Mouse (Mus musculus) CH12.LX (cell line): Measurements from ENCODE around the gene Neurl1a. TPM values are rescaled to one million over a fixed set of nuclear protein-coding genes. Genes with fewer than 3 reads are reported as not detected.

Source experiments
- DNase-seq: peaks from one replicate; pipeline ENCODE4 v3.0.0-alpha.2; 2013; ENCODE audit errors: extremely low read depth
- H3K27ac ChIP-seq: 2 replicates; pipeline ENCODE4 v1.5.1; 2012; ENCODE audit warnings: low read depth, mild to moderate bottlenecking, control low read depth, moderate library complexity; ENCODE audit not compliant: insufficient read depth
- H3K27me3 ChIP-seq: replicated peaks from 2 replicates; pipeline ENCODE3; 2012; ENCODE audit warnings: inconsistent platforms
- H3K36me3 ChIP-seq, 2 experiments: replicated peaks in 1 of 2; 2 replicates each; pipeline versions ENCODE3 to v1.6.1; 2012; ENCODE audit warnings: inconsistent platforms in 1 of 2, low read length in 1 of 2, mild to moderate bottlenecking in 1 of 2, mixed read lengths in 1 of 2, moderate library complexity in 1 of 2; ENCODE audit not compliant: control insufficient read depth in 1 of 2, insufficient read depth in 1 of 2
- H3K4me1 ChIP-seq, 2 experiments: 2 replicates each; pipeline ENCODE4 v1.6.1; 2012; ENCODE audit warnings: inconsistent platforms in 1 of 2, moderate library complexity in 1 of 2; ENCODE audit not compliant: insufficient read depth in 2 of 2, control insufficient read depth in 1 of 2
- H3K4me2 ChIP-seq: 2 replicates; pipeline ENCODE4 v1.6.1; 2012; ENCODE audit warnings: low read depth, mild to moderate bottlenecking, control low read depth; ENCODE audit not compliant: poor library complexity, insufficient read depth, severe bottlenecking
- H3K4me3 ChIP-seq, 3 experiments: fragments of 150-350 bp in 1 of 3; sonication (generic) in 1 of 3; replicated peaks in 1 of 3; 2 replicates each; pipeline versions ENCODE3 to v1.5.1; 2011 to 2012; ENCODE audit warnings: low read depth in 2 of 3, low read length in 2 of 3, mild to moderate bottlenecking in 2 of 3, moderate library complexity in 2 of 3, control low read depth in 1 of 3, improper control_type of control experiment in 1 of 3, inconsistent platforms in 1 of 3, mixed read lengths in 1 of 3; ENCODE audit not compliant: poor library complexity in 1 of 3
- H3K79me2 ChIP-seq: replicated peaks from 2 replicates; pipeline ENCODE4 v1.6.1; 2012; ENCODE audit warnings: mild to moderate bottlenecking, moderate library complexity; ENCODE audit not compliant: control insufficient read depth, poor library complexity, insufficient read depth, severe bottlenecking; ENCODE audit errors: extremely low read depth
- H3K9ac ChIP-seq: 2 replicates; pipeline ENCODE4 v1.6.1; 2012; ENCODE audit warnings: low read depth, mild to moderate bottlenecking, control low read depth, moderate library complexity; ENCODE audit not compliant: insufficient read depth
- H3K9me3 ChIP-seq: replicated peaks from 2 replicates; pipeline ENCODE3; 2012; ENCODE audit warnings: low read length, inconsistent platforms, mixed read lengths
- CTCF ChIP-seq, 2 experiments: IDR thresholded peaks in 1 of 2; conservative IDR thresholded peaks in 1 of 2; 2 replicates each; pipeline ENCODE4 v1.5.1; 2011 to 2012; ENCODE audit warnings: low read depth in 2 of 2, low read length in 2 of 2, improper control_type of control experiment in 1 of 2, inconsistent platforms in 1 of 2, mild to moderate bottlenecking in 1 of 2, moderate library complexity in 1 of 2
- E2F4 ChIP-seq: IDR thresholded peaks from 2 replicates; pipeline ENCODE4 v1.6.1; 2011; ENCODE audit warnings: low read depth, low read length, improper control_type of control experiment; ENCODE audit not compliant: insufficient replicate concordance
- EP300 ChIP-seq: IDR thresholded peaks from 2 replicates; pipeline ENCODE4 v1.6.1; 2011; ENCODE audit warnings: low read length, improper control_type of control experiment
- ETS1 ChIP-seq: conservative IDR thresholded peaks from 2 replicates; pipeline ENCODE4 v1.6.1; 2012; ENCODE audit warnings: low read depth, mild to moderate bottlenecking, inconsistent platforms, low read length, improper control_type of control experiment, moderate library complexity
- GABPA ChIP-seq: IDR thresholded peaks from 2 replicates; pipeline ENCODE4 v1.6.1; 2012; ENCODE audit warnings: low read depth, low read length, improper control_type of control experiment, inconsistent platforms; ENCODE audit not compliant: insufficient replicate concordance
- HCFC1 ChIP-seq: IDR thresholded peaks from 2 replicates; pipeline ENCODE4 v1.6.1; 2012; ENCODE audit warnings: low read depth, mild to moderate bottlenecking, inconsistent platforms, low read length, improper control_type of control experiment
- JUN ChIP-seq: IDR thresholded peaks from 2 replicates; pipeline ENCODE4 v1.6.1; 2011; ENCODE audit warnings: low read depth, mild to moderate bottlenecking, low read length, improper control_type of control experiment, moderate library complexity; ENCODE audit not compliant: insufficient read depth
- JUND ChIP-seq: conservative IDR thresholded peaks from 2 replicates; pipeline ENCODE4 v1.6.1; 2011; ENCODE audit warnings: low read depth, low read length, improper control_type of control experiment
- MAFK ChIP-seq: IDR thresholded peaks from 2 replicates; pipeline ENCODE4 v1.6.1; 2011; ENCODE audit warnings: low read length, improper control_type of control experiment; ENCODE audit not compliant: insufficient replicate concordance
- MAX ChIP-seq: IDR thresholded peaks from 2 replicates; pipeline ENCODE4 v1.6.1; 2011; ENCODE audit warnings: low read length, improper control_type of control experiment
- MAZ ChIP-seq: IDR thresholded peaks from 2 replicates; pipeline ENCODE4 v1.6.1; 2012; ENCODE audit warnings: low read depth, mild to moderate bottlenecking, inconsistent platforms, low read length, improper control_type of control experiment, moderate library complexity
- MEF2A ChIP-seq: IDR thresholded peaks from 2 replicates; pipeline ENCODE4 v1.6.1; 2014; ENCODE audit warnings: low read depth, mild to moderate bottlenecking, inconsistent platforms, low read length, improper control_type of control experiment, borderline replicate concordance
- MXI1 ChIP-seq: IDR thresholded peaks from 2 replicates; pipeline ENCODE4 v1.6.1; 2011; ENCODE audit warnings: mild to moderate bottlenecking, low read depth, low read length, improper control_type of control experiment
- MYC ChIP-seq: IDR thresholded peaks from 2 replicates; pipeline ENCODE4 v1.6.1; 2011; ENCODE audit warnings: low read depth, mild to moderate bottlenecking, improper control_type of control experiment, low read length
- NELFE ChIP-seq: IDR thresholded peaks from 2 replicates; pipeline ENCODE4 v1.6.1; 2011; ENCODE audit warnings: low read depth, low read length, improper control_type of control experiment
- NRF1 ChIP-seq: IDR thresholded peaks from 2 replicates; pipeline ENCODE4 v1.6.1; 2014; ENCODE audit warnings: low read depth, mild to moderate bottlenecking, inconsistent platforms, low read length, improper control_type of control experiment, moderate library complexity
- POLR2A ChIP-seq: IDR thresholded peaks from 2 replicates; pipeline ENCODE4 v1.6.1; 2011; ENCODE audit warnings: low read depth, mild to moderate bottlenecking, improper control_type of control experiment, low read length
- POLR2AphosphoS2 ChIP-seq: IDR thresholded peaks from 2 replicates; pipeline ENCODE4 v1.6.1; 2011; ENCODE audit warnings: low read depth, low read length, improper control_type of control experiment
- RAD21 ChIP-seq: IDR thresholded peaks from 2 replicates; pipeline ENCODE4 v1.6.1; 2011; ENCODE audit warnings: low read depth, mild to moderate bottlenecking, low read length, improper control_type of control experiment, moderate library complexity
- SMC3 ChIP-seq: IDR thresholded peaks from 2 replicates; pipeline ENCODE4 v1.6.1; 2011; ENCODE audit warnings: low read depth, low read length, improper control_type of control experiment
- TBP ChIP-seq: conservative IDR thresholded peaks from 2 replicates; pipeline ENCODE4 v1.6.1; 2011; ENCODE audit warnings: low read depth, low read length, improper control_type of control experiment
- UBTF ChIP-seq: IDR thresholded peaks from 2 replicates; pipeline ENCODE4 v1.6.1; 2012; ENCODE audit warnings: low read depth, mild to moderate bottlenecking, inconsistent platforms, low read length, improper control_type of control experiment, moderate library complexity
- USF1 ChIP-seq: IDR thresholded peaks from 2 replicates; pipeline ENCODE4 v1.6.1; 2014; ENCODE audit warnings: low read depth, mild to moderate bottlenecking, inconsistent platforms, low read length, improper control_type of control experiment
- USF2 ChIP-seq: conservative IDR thresholded peaks from 2 replicates; pipeline ENCODE4 v1.6.1; 2011; ENCODE audit warnings: low read depth, low read length, improper control_type of control experiment
- ZMIZ1 ChIP-seq: IDR thresholded peaks from 2 replicates; pipeline ENCODE4 v1.6.1; 2012; ENCODE audit warnings: low read depth, mild to moderate bottlenecking, inconsistent platforms, low read length, improper control_type of control experiment
- dilution Hi-C: fragments of 300-500 bp; cut with MboI; formaldehyde crosslinking; loops from 2 replicates; pipeline ENCODE4 v1.14.3; 2020; ENCODE audit warnings: low sequenced_read_pairs; ENCODE audit not compliant: extremely low pct_unique_long_range_greater_than_20kb, extremely low pct_ligation_motif_present
- in situ Hi-C: fragments of 300-500 bp; cut with MboI; formaldehyde crosslinking; loops from 3 replicates; pipeline ENCODE4 v1.14.3; 2019; ENCODE audit warnings: low sequenced_read_pairs, low pct_ligation_motif_present, low pct_unique_long_range_greater_than_20kb, mixed read lengths
- polyA plus RNA-seq: library from polyadenylated mRNA; unstranded; fragments of >175 nt; gene quantifications from 2 replicates; pipeline ENCODE4 v1.2.1, GENCODE M21; 2012; ENCODE audit warnings: low read depth; ENCODE audit not compliant: insufficient read length
- total RNA-seq, 2 experiments: library from RNA; depleted of rRNA; stranded (reverse); fragments of 300-350 nt in 1 of 2; fragments of >200 nt in 1 of 2; gene quantifications; 2 replicates each; pipeline ENCODE4 v1.2.3; 2012 to 2014

The Neurl1a gene
- total and polyA plus RNA-seq, 3 experiments, result 0.05 to 0.13 TPM; not detected in 1

GRCm38 (mm10) chr19:47192158-47192557 lies 13.5 kb downstream of the Neurl1a start:
- TF ChIP-seq TBP (no peak), POLR2AphosphoS2 (no peak), JUN (no peak)
- peaks cover 33% of the 10 kb centered on the region for H3K27me3 ChIP-seq
- no peak overlapping the region for H3K27ac ChIP-seq

GRCm38 (mm10) chr19:47198671-47199350 lies 20.2 kb downstream of the Neurl1a start:
- TF ChIP-seq USF2 (no peak), SMC3 (no peak), POLR2AphosphoS2 (no peak), MXI1 (no peak), JUND (no peak), RAD21 (no peak), POLR2A (no peak), MYC (no peak)
- Histone ChIP-seq H3K9ac (no peak overlapping the region), H3K4me3 (no peak overlapping the region), H3K79me2 (no peaks in the 10 kb centered on the region), H3K27me3 (peaks cover 28% of the 10 kb centered on the region), H3K9me3 (peaks cover 5% of the 10 kb centered on the region), H3K4me1 (no peaks in the 10 kb centered on the region), H3K27ac (no peak overlapping the region), H3K36me3 (no peaks in the 10 kb centered on the region), H3K4me2 (no peak overlapping the region)
- dilution Hi-C loops (no loop called here), in situ Hi-C loops (no loop called here)
- DNase-seq, result no peak

More at GRCm38 (mm10) chr19:47192158-47192557, 13.5 kb downstream of the Neurl1a start:
- H3K4me1 ChIP-seq, result no peaks in the 10 kb centered on the region
- no peak overlapping the region for H3K9ac ChIP-seq
- H3K4me3 ChIP-seq, result no peak overlapping the region
- DNase-seq, result no peak
- H3K36me3 ChIP-seq, result no peaks in the 10 kb centered on the region
- in situ Hi-C loops, result no loop called here
- no peak overlapping the region for H3K4me2 ChIP-seq
- peaks cover 11% of the 10 kb centered on the region for H3K9me3 ChIP-seq
- dilution Hi-C loops, result no loop called here
- H3K79me2 ChIP-seq, result no peaks in the 10 kb centered on the region

- Histone ChIP-seq H3K9me3 (peaks cover 2% of the 10 kb centered on the region), H3K36me3 (no peaks in the 10 kb centered on the region), H3K4me2 (no peak overlapping the region), H3K27me3 (peaks cover 18% of the 10 kb centered on the region), H3K4me3 (no peak overlapping the region), H3K4me1 (no peaks in the 10 kb centered on the region), H3K27ac (no peak overlapping the region), H3K9ac (no peak overlapping the region), H3K79me2 (no peaks in the 10 kb centered on the region)
- dilution Hi-C loops (no loop called here), in situ Hi-C loops (no loop called here)
- TF ChIP-seq NRF1, result no peak
- no peak for TF ChIP-seq MAZ
- TF ChIP-seq NELFE, result no peak
- TF ChIP-seq MAX, result no peak
- no peak for TF ChIP-seq USF2
- TF ChIP-seq CTCF (conservative IDR thresholded peaks at IDR 0.05 in 1 of 2, IDR thresholded peaks at IDR 0.05 in 1 of 2; ENCODE audit: low read depth in 2 of 2, low read length in 2 of 2), result no peak
- no peak for TF ChIP-seq UBTF
- no peak for TF ChIP-seq E2F4
- no peak for TF ChIP-seq SMC3
- TF ChIP-seq HCFC1, result no peak
- TF ChIP-seq EP300, result no peak
- no peak for TF ChIP-seq USF1
- TF ChIP-seq MAFK, result no peak
- no peak for TF ChIP-seq ETS1
- no peak for TF ChIP-seq ZMIZ1
- no peak for TF ChIP-seq GABPA
- TF ChIP-seq MEF2A, result no peak
- no peak for TF ChIP-seq TBP
- no peak for DNase-seq
Observed at GRCm38 (mm10) chr19:47201972-47202371, 23.4 kb downstream of the Neurl1a start.
